Mouse (Mus musculus) stomach, embryonic 15.5 days (tissue): ENCODE results near the gene Ptprg. TPM values are rescaled to one million over a fixed set of nuclear protein-coding genes. Genes with fewer than 3 reads are reported as not detected.

Experiments
- ATAC-seq: fragments of 200-750 bp; cut with Nextera tagmentation; 2 replicates; pipeline ENCODE4 v1.8.0; 2017; ENCODE audit warnings: low read depth, moderate number of reproducible peaks, moderate TSS enrichment; ENCODE audit not compliant: insufficient read depth, low FRiP score
- H3K27ac ChIP-seq: fragments of 300-500 bp; sonication (generic); 2 replicates; pipeline ENCODE4 v1.5.1; 2015; ENCODE audit warnings: mild to moderate bottlenecking, inconsistent platforms
- H3K27me3 ChIP-seq: fragments of 300-500 bp; sonication (generic); replicated peaks from 2 replicates; pipeline ENCODE4 v1.6.1; 2015; ENCODE audit warnings: inconsistent platforms
- H3K36me3 ChIP-seq: fragments of 300-500 bp; sonication (generic); 2 replicates; pipeline ENCODE4 v1.6.1; 2015; ENCODE audit warnings: inconsistent platforms
- H3K4me1 ChIP-seq: fragments of 300-500 bp; sonication (generic); 2 replicates; pipeline ENCODE4 v1.6.1; 2015; ENCODE audit warnings: inconsistent platforms
- H3K4me2 ChIP-seq: fragments of 300-500 bp; sonication (generic); 2 replicates; pipeline ENCODE4 v1.6.1; 2015; ENCODE audit warnings: mild to moderate bottlenecking, inconsistent platforms
- H3K4me3 ChIP-seq: fragments of 300-500 bp; sonication (generic); replicated peaks from 2 replicates; pipeline ENCODE4 v1.5.1; 2015; ENCODE audit warnings: inconsistent platforms
- H3K9ac ChIP-seq: fragments of 300-500 bp; sonication (generic); 2 replicates; pipeline ENCODE4 v1.6.1; 2015; ENCODE audit warnings: inconsistent platforms
- H3K9me3 ChIP-seq: fragments of 300-500 bp; sonication (generic); 2 replicates; pipeline ENCODE4 v1.6.1; 2016; ENCODE audit warnings: inconsistent platforms
- WGBS: fragments of 180-500 bp; shearing (Covaris S2); methylation state at CpG from one replicate; pipeline ENCODE4 v1.1.7; 2015; 5-methylcytosine and 5-hydroxymethylcytosine counted together
- polyA plus RNA-seq: library from polyadenylated mRNA; unstranded; fragments of >200 nt; fragmentation: Nextera tagmentation; extraction: Ambion mirVana; gene quantifications from 2 replicates; pipeline ENCODE4 v1.2.1, GENCODE M21; 2015

Ptprg gene
- polyA plus RNA-seq, 1 experiment from 2014 or later, result 22.9 TPM

DNA sequence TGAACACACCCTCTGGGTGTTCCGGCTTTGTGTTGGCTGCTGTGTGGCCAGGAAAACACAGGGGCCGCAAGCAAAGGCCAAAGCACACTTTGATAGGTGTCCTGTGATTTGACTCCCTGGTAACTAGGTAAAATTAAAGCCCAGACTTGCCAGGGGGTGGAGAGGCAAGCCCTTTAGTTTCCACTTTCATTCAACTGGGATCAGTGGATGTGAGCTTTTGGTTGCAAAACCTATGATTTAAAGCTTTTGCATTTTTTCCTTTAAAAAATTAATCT, 551.8 kb downstream of the Ptprg start:
- Histone ChIP-seq H3K36me3 (no peaks in the 10 kb centered on the region), H3K27ac (no peak overlapping the region), H3K4me2 (no peak overlapping the region), H3K9ac (no peak overlapping the region), H3K27me3 (no peaks in the 10 kb centered on the region), H3K4me1 (0 out of 2 replicates have a peak, but pooled peaks cover 3% of the 10 kb centered on the region), H3K4me3 (no peak overlapping the region), H3K9me3 (no peaks in the 10 kb centered on the region)
- no peak for ATAC-seq
- 73% methylated on average over 2 of the region's 2 CpGs for WGBS

- Histone ChIP-seq H3K36me3 (no peaks in the 10 kb centered on the region), H3K9me3 (no peaks in the 10 kb centered on the region)
Measured at GRCm38 (mm10) chr14:12105593-12105992, 552.3 kb downstream of the Ptprg start.

GRCm38 (mm10) chr14:12107459-12107858, 554.1 kb downstream of the Ptprg start:
- ATAC-seq, result no peak
- 67% methylated on average over 7 of the region's 7 CpGs for WGBS
- no peaks in the 10 kb centered on the region for H3K27me3 ChIP-seq

More at GRCm38 (mm10) chr14:12105593-12105992, 552.3 kb downstream of the Ptprg start:
- H3K4me1 ChIP-seq, result 0 out of 2 replicates have a peak, but pooled peaks cover 3% of the 10 kb centered on the region
- no peak overlapping the region for H3K4me2 ChIP-seq
- no peak overlapping the region for H3K9ac ChIP-seq
- no peak overlapping the region for H3K4me3 ChIP-seq
- no peak overlapping the region for H3K27ac ChIP-seq
- no peak for ATAC-seq
- no peaks in the 10 kb centered on the region for H3K27me3 ChIP-seq
- 86% methylated on average over 3 of the region's 3 CpGs for WGBS

DNA sequence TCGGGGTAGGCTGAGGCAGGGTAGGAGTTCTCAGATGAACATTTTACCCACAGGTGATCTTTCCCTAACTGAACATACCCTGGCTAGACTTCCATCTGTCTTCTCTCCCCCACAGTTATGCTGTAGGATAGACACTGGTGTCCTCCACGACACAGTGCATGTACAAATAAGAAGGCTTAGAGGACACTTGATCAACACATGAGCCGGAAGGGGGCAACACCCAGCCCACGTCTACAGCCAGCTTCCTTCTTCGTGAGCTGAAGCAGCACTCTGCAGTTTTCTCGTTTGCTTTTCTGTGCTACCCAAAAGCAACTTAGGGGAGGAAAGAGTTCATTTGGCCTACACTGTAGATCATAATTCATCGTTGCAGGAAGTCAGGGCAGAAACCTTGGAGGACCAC, 554.7 kb downstream of the Ptprg start:
- ATAC-seq, result no peak
- Histone ChIP-seq H3K4me2 (no peak overlapping the region), H3K27ac (no peak overlapping the region), H3K9me3 (no peaks in the 10 kb centered on the region), H3K27me3 (no peaks in the 10 kb centered on the region), H3K36me3 (no peaks in the 10 kb centered on the region), H3K4me1 (0 out of 2 replicates have a peak, but pooled peaks cover 3% of the 10 kb centered on the region), H3K9ac (no peak overlapping the region), H3K4me3 (no peak overlapping the region)
- 68% methylated on average over 7 of the region's 7 CpGs for WGBS

More at GRCm38 (mm10) chr14:12107459-12107858, 554.1 kb downstream of the Ptprg start:
- Histone ChIP-seq H3K4me1 (0 out of 2 replicates have a peak, but pooled peaks cover 3% of the 10 kb centered on the region), H3K9me3 (no peaks in the 10 kb centered on the region), H3K4me2 (no peak overlapping the region), H3K36me3 (no peaks in the 10 kb centered on the region), H3K4me3 (no peak overlapping the region), H3K27ac (no peak overlapping the region), H3K9ac (no peak overlapping the region)

DNA sequence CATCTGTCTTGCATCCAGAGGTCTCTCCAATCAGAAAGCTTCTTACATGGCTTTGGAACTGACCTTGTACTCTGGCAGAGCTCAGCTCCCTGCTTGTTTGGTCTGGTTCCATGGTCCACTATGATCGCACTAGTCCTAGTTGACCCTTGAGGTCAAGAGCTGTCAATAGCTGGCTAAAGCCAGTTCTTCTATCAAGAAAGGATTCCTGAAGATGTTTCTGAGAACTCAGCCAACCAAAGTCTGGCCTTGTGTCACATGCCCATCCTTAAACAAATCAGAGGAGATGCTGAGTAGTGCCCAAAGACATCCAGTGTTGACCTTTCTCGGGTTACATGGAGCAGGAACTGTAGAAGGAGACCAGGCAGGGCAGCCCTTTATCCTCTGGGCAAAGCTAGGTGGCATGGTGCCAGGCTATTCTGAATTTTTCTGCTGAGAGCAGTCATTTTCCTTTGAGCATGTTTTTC, 559.2 kb downstream of the Ptprg start:
- Histone ChIP-seq H3K4me3 (no peak overlapping the region), H3K9me3 (no peaks in the 10 kb centered on the region), H3K4me2 (no peak overlapping the region), H3K36me3 (no peaks in the 10 kb centered on the region), H3K27me3 (no peaks in the 10 kb centered on the region), H3K4me1 (peaks cover 3% of the 10 kb centered on the region; the same call in 1 of the 2 replicates), H3K9ac (no peak overlapping the region), H3K27ac (no peak overlapping the region)
- WGBS, result 45% methylated on average over 2 of the region's 2 CpGs
- ATAC-seq, result no peak

- no peak overlapping the region for H3K4me3 ChIP-seq
- H3K9ac ChIP-seq, result no peak overlapping the region
- H3K4me1 ChIP-seq, result peaks cover 3% of the 10 kb centered on the region; the same call in 1 of the 2 replicates
- H3K27ac ChIP-seq, result no peak overlapping the region
- WGBS, result 33% methylated on average over 5 of the region's 5 CpGs
- no peak overlapping the region for H3K4me2 ChIP-seq
- ATAC-seq, result no peak
- no peaks in the 10 kb centered on the region for H3K36me3 ChIP-seq
- no peaks in the 10 kb centered on the region for H3K9me3 ChIP-seq
- no peaks in the 10 kb centered on the region for H3K27me3 ChIP-seq
Measured at GRCm38 (mm10) chr14:12113326-12113725, 560.0 kb downstream of the Ptprg start.

DNA sequence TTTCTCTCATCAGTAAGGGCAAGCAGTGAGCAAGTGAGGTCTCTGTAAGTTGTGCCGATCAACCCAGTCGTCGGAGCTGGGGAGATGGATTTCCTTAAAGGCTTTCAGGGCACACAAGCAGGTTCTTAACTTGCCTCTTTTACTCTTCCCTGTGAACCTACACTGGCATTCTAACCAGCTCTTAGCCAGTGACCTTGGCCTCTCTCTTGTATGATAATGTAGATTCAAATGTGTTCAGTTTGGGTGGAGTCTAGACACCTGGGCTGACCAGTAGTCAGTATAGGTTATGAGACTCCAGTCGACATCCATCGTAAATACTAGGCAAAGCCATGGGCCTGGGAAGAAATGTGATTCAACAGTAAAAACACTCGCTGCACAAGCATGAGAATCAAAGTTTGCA, 560.7 kb downstream of the Ptprg start:
- no peak for ATAC-seq
- Histone ChIP-seq H3K9ac (no peak overlapping the region), H3K27ac (no peak overlapping the region), H3K27me3 (no peaks in the 10 kb centered on the region), H3K4me3 (no peak overlapping the region), H3K4me1 (peaks cover 3% of the 10 kb centered on the region; the same call in 1 of the 2 replicates), H3K9me3 (no peaks in the 10 kb centered on the region), H3K36me3 (no peaks in the 10 kb centered on the region), H3K4me2 (no peak overlapping the region)
- WGBS, result 59% methylated on average over 6 of the region's 6 CpGs

DNA sequence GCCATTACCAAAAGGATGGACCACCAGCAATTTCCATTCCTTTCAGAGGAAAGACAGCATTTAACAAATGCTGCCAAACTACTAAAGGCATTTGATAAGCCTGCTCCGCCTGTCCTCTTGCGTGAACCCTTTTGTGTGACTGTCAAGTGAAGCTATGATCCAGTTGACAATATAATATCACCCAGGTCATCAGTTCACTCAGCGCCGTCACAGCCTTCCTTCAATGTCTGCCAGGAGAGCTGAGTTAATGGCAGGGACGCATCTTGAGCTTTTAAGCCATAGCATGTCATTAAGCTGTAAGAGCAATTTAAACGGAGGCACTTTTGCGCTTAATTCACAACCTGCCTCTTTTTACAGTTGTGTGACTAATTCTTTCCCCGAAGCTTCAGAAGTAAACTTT, 565.9 kb downstream of the Ptprg start:
- Histone ChIP-seq H3K9ac (no peak overlapping the region), H3K4me2 (no peak overlapping the region), H3K27ac (no peak overlapping the region), H3K27me3 (no peaks in the 10 kb centered on the region), H3K36me3 (no peaks in the 10 kb centered on the region), H3K9me3 (no peaks in the 10 kb centered on the region), H3K4me1 (no peaks in the 10 kb centered on the region), H3K4me3 (no peak overlapping the region)
- WGBS, result 70% methylated on average over 8 of the region's 8 CpGs
- ATAC-seq, result no peak

- H3K4me3 ChIP-seq, result no peak overlapping the region
- WGBS, result 85% methylated on average over 7 of the region's 7 CpGs
- no peak overlapping the region for H3K4me2 ChIP-seq
- H3K36me3 ChIP-seq, result no peaks in the 10 kb centered on the region
- H3K27me3 ChIP-seq, result no peaks in the 10 kb centered on the region
- no peaks in the 10 kb centered on the region for H3K4me1 ChIP-seq
- no peak overlapping the region for H3K27ac ChIP-seq
- no peaks in the 10 kb centered on the region for H3K9me3 ChIP-seq
- H3K9ac ChIP-seq, result no peak overlapping the region
- ATAC-seq, result no peak
Measured at GRCm38 (mm10) chr14:12121906-12122305, 568.6 kb downstream of the Ptprg start.

DNA sequence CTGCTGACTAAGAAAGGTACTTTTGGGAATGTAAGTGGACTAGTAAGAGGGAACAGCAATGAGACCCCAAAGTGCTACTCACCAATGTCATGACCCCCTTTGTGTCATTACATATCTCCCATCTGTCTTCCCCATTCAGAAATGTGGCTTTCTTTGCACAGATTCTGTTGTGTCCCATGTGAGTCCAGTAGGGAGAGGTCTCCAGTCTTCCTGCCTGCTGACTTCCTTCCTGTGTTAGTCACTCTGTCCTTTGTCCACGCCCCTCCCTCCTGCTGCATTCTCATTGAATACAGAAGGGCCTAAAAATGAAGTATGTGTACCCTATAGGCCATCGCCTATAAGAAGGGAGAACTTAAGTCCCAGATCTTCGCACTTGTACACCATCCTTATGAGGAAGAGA, 571.4 kb downstream of the Ptprg start:
- Histone ChIP-seq H3K4me2 (no peak overlapping the region), H3K36me3 (no peaks in the 10 kb centered on the region), H3K9ac (no peak overlapping the region), H3K4me3 (no peak overlapping the region), H3K4me1 (no peaks in the 10 kb centered on the region), H3K9me3 (no peaks in the 10 kb centered on the region), H3K27me3 (no peaks in the 10 kb centered on the region), H3K27ac (no peak overlapping the region)
- 91% methylated on average over 3 of the region's 3 CpGs for WGBS
- ATAC-seq, result no peak

- WGBS, result 89% methylated on average over 3 of the region's 3 CpGs
Measured at GRCm38 (mm10) chr14:12127951-12128350, 574.6 kb downstream of the Ptprg start.

DNA sequence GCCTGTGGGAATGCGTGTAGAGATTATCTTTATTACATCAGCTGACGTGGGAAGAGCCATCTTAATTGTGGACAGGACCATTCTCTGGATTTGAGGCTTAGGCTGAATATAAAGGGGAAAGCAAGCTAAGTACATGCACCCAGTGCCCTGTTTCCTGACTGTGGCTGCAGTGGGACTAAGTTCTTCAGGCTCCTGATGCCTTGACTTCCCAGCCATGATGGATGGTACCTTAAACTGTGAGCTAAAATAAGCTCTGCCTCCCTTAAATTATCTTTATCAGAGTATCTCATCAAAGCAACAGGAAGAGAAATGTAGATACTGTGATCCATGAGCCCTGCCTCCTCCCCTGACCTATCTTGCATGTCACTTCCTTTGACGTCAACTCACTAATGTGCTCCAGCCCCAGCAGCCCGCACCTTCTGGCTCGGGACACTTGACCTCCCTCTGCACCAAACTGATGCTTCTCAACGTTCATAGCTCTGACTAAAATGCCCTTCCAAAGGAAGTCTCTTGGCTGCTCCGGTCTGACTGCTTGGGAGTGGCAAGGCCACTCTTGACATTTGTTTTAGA, 578.8 kb downstream of the Ptprg start:
- ATAC-seq, result no peak
- WGBS, result 58% methylated on average over 7 of the region's 7 CpGs
- Histone ChIP-seq H3K36me3 (no peaks in the 10 kb centered on the region), H3K4me2 (no peak overlapping the region), H3K4me3 (no peak overlapping the region), H3K27ac (no peak overlapping the region), H3K9me3 (no peaks in the 10 kb centered on the region), H3K9ac (no peak overlapping the region), H3K27me3 (no peaks in the 10 kb centered on the region), H3K4me1 (no peaks in the 10 kb centered on the region)

More at GRCm38 (mm10) chr14:12127951-12128350, 574.6 kb downstream of the Ptprg start:
- no peak overlapping the region for H3K4me3 ChIP-seq
- no peak overlapping the region for H3K4me2 ChIP-seq
- no peaks in the 10 kb centered on the region for H3K27me3 ChIP-seq
- no peaks in the 10 kb centered on the region for H3K9me3 ChIP-seq
- no peak overlapping the region for H3K27ac ChIP-seq
- H3K9ac ChIP-seq, result no peak overlapping the region
- no peaks in the 10 kb centered on the region for H3K4me1 ChIP-seq
- ATAC-seq, result no peak
- no peaks in the 10 kb centered on the region for H3K36me3 ChIP-seq

GRCm38 (mm10) chr14:12133163-12133562, 579.8 kb downstream of the Ptprg start:
- 79% methylated on average over 3 of the region's 3 CpGs for WGBS
- ATAC-seq, result no peak
- H3K27ac ChIP-seq, result no peak overlapping the region

More at GRCm38 (mm10) chr14:12133163-12133562, 579.8 kb downstream of the Ptprg start:
- Histone ChIP-seq H3K27me3 (no peaks in the 10 kb centered on the region), H3K4me3 (no peak overlapping the region), H3K4me1 (no peaks in the 10 kb centered on the region), H3K36me3 (no peaks in the 10 kb centered on the region), H3K9ac (no peak overlapping the region), H3K4me2 (no peak overlapping the region), H3K9me3 (no peaks in the 10 kb centered on the region)
